Mouse (Mus musculus): ENCODE data around the gene Ccdc58.
"Not testable (repeated sequence)": the region's sequence is repeated elsewhere in the genome, so short reads cannot be mapped to it uniquely, and the experiment has no call there.

Ccdc58 gene

GRCm38 (mm10) chr16:36079916-36080315, 8.4 kb downstream of the Ccdc58 start:
- no peak for DNase-seq

DNA sequence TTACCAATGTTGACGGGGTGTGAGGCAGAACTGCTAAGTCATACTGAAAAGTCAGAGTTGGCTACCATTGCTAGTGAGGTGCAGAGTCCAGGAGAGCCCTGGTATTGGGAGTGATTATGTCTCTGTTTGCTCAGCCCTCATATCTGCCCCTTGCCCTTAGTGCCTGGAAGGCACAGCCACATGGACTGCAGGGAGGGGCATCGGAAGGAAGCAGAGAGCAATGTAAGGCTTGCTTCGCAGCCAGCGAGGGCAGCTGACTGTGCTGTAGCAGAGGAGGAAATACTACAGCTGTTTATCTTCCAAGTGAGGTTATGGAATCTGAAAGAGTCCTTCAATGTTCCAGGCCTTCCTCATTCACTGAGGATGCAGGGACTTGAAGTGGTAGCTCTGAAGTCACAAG, 16.4 kb downstream of the Ccdc58 start:
- DNase-seq: no peak

DNA sequence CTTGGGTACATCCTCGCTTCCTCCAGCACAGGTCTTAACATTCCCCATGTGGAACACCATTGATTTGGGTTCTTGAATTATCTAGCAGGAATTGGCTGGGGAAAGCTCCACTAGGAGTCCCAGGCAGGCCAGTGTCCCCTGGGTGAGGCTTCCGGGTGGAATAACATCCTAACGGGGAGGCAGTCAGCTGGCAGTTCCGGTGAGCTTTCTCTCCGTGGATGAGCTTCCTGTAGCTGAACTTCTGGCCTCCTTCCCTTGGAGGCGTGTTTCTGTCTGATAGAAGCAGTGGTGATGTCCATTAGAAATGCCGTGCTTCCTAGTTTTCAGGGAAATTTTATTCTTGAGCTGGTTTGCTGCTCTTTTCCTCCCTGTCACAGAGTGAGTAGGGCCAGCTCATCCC, 17.6 kb downstream of the Ccdc58 start:
- no peak for DNase-seq

DNA sequence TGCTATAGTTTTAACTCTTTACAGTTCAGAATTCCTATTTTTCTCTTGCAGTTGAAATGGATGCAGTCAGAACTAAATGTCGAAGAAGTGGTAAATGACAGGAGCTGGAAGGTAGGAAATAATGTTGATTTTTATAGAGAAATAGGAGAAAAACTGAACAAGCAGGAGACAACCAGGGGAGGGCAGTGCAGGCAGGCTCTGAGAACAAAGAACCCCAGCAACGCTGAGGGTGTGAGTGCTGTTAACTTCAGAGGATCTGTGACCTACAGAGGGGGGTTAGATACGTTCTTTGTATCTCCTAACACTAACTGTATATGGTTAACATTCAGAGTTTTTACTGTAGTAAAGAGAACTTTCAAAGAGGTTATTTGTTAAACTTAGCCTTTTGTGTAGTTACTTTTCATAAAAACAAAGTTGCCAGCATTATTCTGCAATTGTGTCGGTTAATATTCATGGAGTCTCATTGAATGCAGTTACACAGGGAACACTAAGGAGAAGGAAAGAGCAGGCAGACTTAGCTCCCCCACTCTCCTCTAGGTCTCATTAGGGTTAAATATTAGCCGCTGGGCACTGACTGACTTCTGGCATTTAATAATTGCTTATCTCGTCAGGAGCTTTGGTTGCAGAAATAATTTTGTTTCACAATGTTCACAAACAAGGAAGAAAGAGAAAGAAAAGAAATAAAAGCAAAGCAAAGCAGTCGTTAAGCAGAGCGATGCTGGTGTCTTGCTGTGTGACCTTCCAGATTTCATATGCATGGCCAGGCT, 18.5 kb downstream of the Ccdc58 start:
- DNase-seq: no peak

- no peak for DNase-seq
Observed at GRCm38 (mm10) chr16:36090785-36091509, 19.5 kb downstream of the Ccdc58 start.

DNA sequence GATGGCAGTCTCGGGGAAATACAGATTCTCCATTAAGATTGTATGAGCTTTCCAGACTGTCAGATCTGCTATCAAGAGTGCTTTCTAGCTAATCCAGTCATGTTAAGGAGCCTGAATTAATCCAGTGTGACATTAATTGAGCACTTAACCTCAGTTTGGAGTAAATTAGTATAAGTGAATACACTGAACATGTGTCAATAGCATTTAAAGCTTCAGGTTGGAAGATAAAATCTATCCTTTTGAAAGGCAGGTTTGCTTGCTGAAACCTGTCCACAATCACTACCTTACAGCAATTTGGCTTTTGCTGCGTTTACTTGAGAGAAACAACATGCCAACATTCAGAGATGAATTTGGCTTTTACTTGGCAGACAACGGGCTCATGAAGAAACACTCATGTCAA, 22.6 kb downstream of the Ccdc58 start:
- no peak for DNase-seq

- not testable (repeated sequence) for DNase-seq
Observed at GRCm38 (mm10) chr16:36097813-36098499, 26.5 kb downstream of the Ccdc58 start.

DNA sequence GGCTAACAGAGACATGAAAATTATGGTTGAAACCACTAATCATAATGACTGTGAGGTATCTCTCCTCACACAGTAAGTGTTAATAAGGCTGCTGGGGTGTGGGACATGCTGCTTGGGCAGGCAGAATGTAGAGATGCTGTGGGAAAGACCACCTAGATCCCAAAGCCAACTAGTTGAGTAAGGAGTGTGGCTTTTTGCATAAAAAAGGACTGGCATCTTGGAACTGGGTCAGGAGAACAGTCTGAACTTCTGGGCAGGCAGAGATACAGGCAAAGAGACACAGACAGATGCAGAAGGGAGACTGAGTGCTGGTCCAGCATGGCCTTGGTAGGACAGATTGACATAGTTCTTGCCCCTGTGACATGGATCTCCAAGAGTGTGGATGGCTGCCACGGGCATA, 30.0 kb downstream of the Ccdc58 start:
- no peak for DNase-seq

- DNase-seq: no peak
Observed at GRCm38 (mm10) chr16:36102211-36102610, 30.7 kb downstream of the Ccdc58 start.

DNA sequence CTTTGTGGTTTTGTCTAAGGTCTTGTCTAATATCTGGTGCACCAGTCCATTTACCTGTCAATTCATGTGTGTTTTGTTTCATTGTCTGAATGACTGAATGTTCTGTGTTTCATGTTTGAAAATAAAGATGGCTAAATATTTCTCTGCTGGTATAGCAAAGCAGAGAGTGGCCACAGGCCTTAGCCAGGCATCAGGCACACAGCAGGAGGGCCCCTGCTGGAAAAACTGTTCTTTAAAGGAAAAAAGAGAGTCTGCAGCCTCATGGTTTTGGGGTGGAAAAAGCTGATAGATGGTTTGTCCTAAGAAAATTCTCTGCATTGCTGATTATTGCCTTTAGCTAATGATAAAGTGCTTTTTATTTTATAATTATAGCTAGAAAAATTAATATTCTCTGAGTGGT, 40.0 kb downstream of the Ccdc58 start:
- DNase-seq: not testable (repeated sequence)

- not testable (repeated sequence) for DNase-seq
Observed at GRCm38 (mm10) chr16:36115751-36116150, 44.3 kb downstream of the Ccdc58 start.

DNA sequence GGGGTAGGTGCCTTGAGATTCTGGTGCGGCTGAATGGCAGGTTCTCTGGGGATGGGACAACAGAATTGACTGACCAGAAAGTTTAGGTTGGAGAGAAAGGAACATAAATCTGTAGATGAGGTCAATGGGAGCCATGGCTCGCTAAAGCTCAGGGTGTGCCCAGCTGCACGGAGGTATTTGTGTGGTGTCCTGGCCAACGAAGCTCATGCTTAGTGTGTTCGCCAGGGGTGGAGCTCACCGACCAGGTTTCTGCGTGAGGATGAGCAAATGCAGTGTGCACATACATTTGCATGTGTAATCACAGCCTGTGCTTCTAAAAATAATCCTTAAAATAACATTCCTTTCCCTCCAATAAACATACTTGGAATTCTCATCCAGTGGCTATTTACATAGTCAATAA, 56.6 kb downstream of the Ccdc58 start:
- DNase-seq: no peak

DNA sequence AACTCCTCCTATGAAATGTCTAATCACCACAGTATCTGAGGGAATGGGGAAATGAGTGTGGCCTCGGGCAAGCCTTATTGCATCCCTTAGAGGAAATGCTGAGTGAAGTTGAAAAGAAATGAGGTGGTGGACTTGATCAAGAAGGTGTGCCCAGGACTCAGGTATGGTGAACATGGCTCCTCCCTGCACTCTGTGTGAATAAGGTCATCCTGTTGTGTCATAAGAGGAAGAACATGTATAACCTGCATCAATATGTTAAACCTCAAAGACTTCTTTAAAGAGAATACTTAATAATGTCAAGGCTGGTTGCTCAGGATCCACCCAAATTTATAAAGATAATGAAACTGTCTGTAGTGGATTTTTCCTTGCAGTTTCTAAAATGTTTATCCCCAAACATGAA, 59.7 kb downstream of the Ccdc58 start, which contains the start of gene Csta1:
Csta1 (minus strand) TSS at position 101 of the 400 bp plus-strand sequence.
- DNase-seq: no peak

- DNase-seq: no peak
Observed at GRCm38 (mm10) chr16:36138201-36138600, 66.7 kb downstream of the Ccdc58 start.

Measured in spleen, adult 18-20 months (tissue).